Mouse (Mus musculus) lung, embryonic 14.5 days (tissue): ENCODE data around the gene Ptp4a2. TPM values are rescaled to one million over a fixed set of nuclear protein-coding genes. Genes with fewer than 3 reads are reported as not detected.
"Not testable (repeated sequence)": the region's sequence is repeated elsewhere in the genome, so short reads cannot be mapped to it uniquely, and the experiment has no call there.

Source experiments
- ATAC-seq: fragments of 200-750 bp; cut with Nextera tagmentation; 2 replicates; pipeline ENCODE4 v1.8.0; 2017; ENCODE audit warnings: mild to moderate bottlenecking, moderate TSS enrichment, moderate library complexity; ENCODE audit not compliant: insufficient read depth
- DNase-seq: peaks from one replicate; pipeline ENCODE4 v3.0.0-alpha.2; 2015
- H3K27ac ChIP-seq: fragments of 300-500 bp; sonication (generic); 2 replicates; pipeline ENCODE4 v1.5.1; 2014; ENCODE audit warnings: low read depth, mild to moderate bottlenecking, moderate library complexity
- H3K27me3 ChIP-seq: fragments of 300-500 bp; sonication (generic); 2 replicates; pipeline ENCODE4 v1.6.1; 2014; ENCODE audit warnings: low read length, control low read depth; ENCODE audit not compliant: insufficient read depth
- H3K36me3 ChIP-seq: fragments of 300-500 bp; sonication (generic); 2 replicates; pipeline ENCODE4 v1.6.1; 2014; ENCODE audit warnings: control low read depth; ENCODE audit not compliant: insufficient read depth
- H3K4me1 ChIP-seq: fragments of 300-500 bp; sonication (generic); 2 replicates; pipeline ENCODE4 v1.6.1; 2014; ENCODE audit warnings: antibody characterized with exemption, control low read depth; ENCODE audit not compliant: insufficient read depth
- H3K4me2 ChIP-seq: fragments of 300-500 bp; sonication (generic); 2 replicates; pipeline ENCODE4 v1.6.1; 2014; ENCODE audit warnings: mild to moderate bottlenecking
- H3K4me3 ChIP-seq: fragments of 300-500 bp; sonication (generic); 2 replicates; pipeline ENCODE4 v1.5.1; 2014; ENCODE audit warnings: low read depth, low read length
- H3K9ac ChIP-seq: fragments of 300-500 bp; sonication (generic); 2 replicates; pipeline ENCODE4 v1.6.1; 2014
- H3K9me3 ChIP-seq: fragments of 300-500 bp; sonication (generic); 2 replicates; pipeline ENCODE4 v1.6.1; 2016; ENCODE audit warnings: low read depth, low read length, control low read depth
- CTCF ChIP-seq: IDR thresholded peaks from 2 replicates; pipeline ENCODE4 v1.5.1; 2016; ENCODE audit warnings: antibody characterized with exemption, low read depth
- WGBS: fragments of 180-500 bp; shearing (Covaris S2); extraction: QIAGEN DNeasy Blood & Tissue Kit; methylation state at CpG from one replicate; pipeline ENCODE4 v1.1.7; 2014; 5-methylcytosine and 5-hydroxymethylcytosine counted together
- microRNA-seq: library from miRNA; unstranded; fragments of <30 nt; microRNA quantifications from one replicate; pipeline ENCODE4, GENCODE M21; 2016; ENCODE audit warnings: borderline number of aligned reads
- polyA plus RNA-seq: library from polyadenylated mRNA; unstranded; fragments of >200 nt; fragmentation: Nextera tagmentation; extraction: Ambion mirVana; gene quantifications from 2 replicates; pipeline ENCODE4 v1.2.1, GENCODE M21; 2014

The Ptp4a2 gene
- polyA plus RNA-seq, 1 experiment from 2014 or later = 291 TPM

DNA sequence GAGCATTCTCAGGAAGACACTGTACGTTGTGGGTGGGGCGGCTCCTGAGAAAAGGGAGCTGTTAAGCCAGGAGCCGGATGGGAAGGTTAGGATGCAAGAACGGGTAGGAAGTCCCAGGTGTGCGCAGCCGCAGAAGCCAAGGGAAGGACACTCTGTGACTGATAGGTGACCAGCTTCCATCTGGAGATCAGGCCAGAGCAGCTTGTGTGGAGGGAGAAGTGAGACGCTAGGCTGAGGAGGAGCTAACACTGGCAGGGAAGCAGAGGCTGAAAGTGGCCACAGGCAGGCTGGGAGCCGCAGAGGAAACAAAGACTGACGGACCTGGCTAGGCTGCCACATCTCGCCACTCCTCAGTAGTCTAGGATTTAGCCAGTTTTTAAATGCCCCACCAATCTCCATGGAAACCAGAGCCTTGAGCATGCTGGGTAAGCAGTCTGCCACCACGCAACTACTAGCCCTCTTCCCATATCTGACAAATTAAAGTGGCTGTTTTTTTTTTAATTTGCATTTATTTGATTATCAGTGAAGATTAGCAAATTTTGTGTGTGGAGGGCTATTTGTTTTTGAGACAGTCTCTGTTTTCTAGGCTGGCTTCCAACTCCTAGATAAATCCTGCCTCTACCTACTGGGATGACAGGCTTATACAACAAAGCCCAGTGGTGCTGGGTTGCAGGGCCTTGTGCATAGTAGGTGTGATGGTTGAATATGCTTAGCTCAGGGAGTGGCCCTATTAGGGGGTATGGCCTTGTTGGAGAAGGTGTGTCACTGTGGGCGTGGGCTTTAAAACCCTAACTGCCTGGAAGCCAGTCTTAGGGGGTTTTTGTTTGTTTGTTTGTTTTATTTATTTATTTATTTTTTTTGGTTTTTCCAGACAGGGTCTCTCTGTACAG is 73.3 kb downstream of the Ptp4a2 start:
- TF ChIP-seq CTCF = no peak
- ATAC-seq = no peak
- H3K4me3 ChIP-seq = no peak overlapping the region

DNA sequence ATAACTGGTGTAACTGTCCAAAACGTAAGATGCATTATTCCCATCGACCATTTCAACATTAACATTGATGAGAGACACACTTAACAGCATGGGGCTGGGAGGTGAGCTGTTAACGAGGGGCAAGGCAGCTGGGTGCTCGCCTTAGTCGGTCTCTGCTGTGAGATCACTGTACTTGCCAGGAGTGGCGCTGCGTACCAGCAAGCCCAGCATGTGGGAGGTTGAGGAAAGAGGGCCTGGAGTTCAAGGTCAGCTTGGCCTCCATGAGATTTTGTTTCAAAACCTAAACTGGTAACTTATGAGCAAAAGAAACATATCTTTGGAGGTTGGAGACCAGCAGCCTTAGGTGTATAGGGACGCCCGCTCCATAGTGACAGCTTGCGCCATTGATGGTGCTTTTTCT is 78.6 kb downstream of the Ptp4a2 start:
- no peaks in the 10 kb centered on the region for H3K4me1 ChIP-seq
- ATAC-seq = no peak
- H3K27me3 ChIP-seq = no peaks in the 10 kb centered on the region
- H3K9me3 ChIP-seq = no peaks in the 10 kb centered on the region
- H3K36me3 ChIP-seq = no peaks in the 10 kb centered on the region
- 83% methylated on average over 10 of the region's 10 CpGs for WGBS
- H3K27ac ChIP-seq = no peak overlapping the region
- no peak overlapping the region for H3K4me2 ChIP-seq
- H3K9ac ChIP-seq = no peak overlapping the region
- no peak for TF ChIP-seq CTCF
- no peak for DNase-seq
- H3K4me3 ChIP-seq = no peak overlapping the region

More for the DNA sequence above, 73.3 kb downstream of the Ptp4a2 start:
- DNase-seq = peak; percentile 20
- Histone ChIP-seq H3K4me1 (peaks cover 11% of the 10 kb centered on the region), H3K27me3 (no peaks in the 10 kb centered on the region), H3K9ac (no peak overlapping the region), H3K27ac (peak overlapping the region; percentile 20; the same call in 1 of the 2 replicates), H3K4me2 (no peak overlapping the region), H3K36me3 (no peaks in the 10 kb centered on the region), H3K9me3 (no peaks in the 10 kb centered on the region)
- 64% methylated on average over 12 of the region's 12 CpGs for WGBS

- 83% methylated on average over 7 of the region's 7 CpGs for WGBS
- Histone ChIP-seq H3K4me2 (no peak overlapping the region), H3K9me3 (no peaks in the 10 kb centered on the region), H3K4me3 (no peak overlapping the region), H3K4me1 (no peaks in the 10 kb centered on the region), H3K27me3 (no peaks in the 10 kb centered on the region), H3K27ac (no peak overlapping the region), H3K36me3 (no peaks in the 10 kb centered on the region), H3K9ac (no peak overlapping the region)
- ATAC-seq (no peak), DNase-seq (no peak)
- TF ChIP-seq CTCF = no peak
These were observed 79.1 kb downstream of the Ptp4a2 start for GRCm38 (mm10) chr4:129890094-129890493.

DNA sequence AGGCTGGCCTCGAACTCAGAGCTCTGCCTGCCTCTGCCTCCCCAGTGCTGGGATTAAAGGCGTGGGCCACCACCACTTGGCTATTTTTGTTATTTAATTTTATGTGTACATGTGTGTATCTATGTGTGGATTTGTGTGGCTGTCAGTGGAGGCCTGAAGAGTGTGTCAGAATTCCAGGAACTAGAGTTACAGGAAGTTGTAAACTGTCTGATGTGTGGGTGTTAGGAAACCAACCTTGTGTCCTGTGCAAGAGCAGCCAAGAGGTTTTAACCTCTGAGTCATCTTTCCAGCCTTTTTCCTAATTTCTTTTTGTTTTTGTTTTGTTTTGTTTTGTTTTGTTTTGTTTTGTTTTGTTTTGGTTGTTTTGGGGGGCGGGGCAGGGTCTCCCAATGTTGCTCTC is 83.8 kb downstream of the Ptp4a2 start:
- H3K4me3 ChIP-seq = no peak overlapping the region
- WGBS = 86% methylated on average over 3 of the region's 3 CpGs
- no peak for TF ChIP-seq CTCF

GRCm38 (mm10) chr4:129898815-129899214 is 87.8 kb downstream of the Ptp4a2 start:
- not testable (repeated sequence) for DNase-seq, ATAC-seq
- 94% methylated on average over 18 of the region's 18 CpGs for WGBS

More for the DNA sequence above, 83.8 kb downstream of the Ptp4a2 start:
- no peaks in the 10 kb centered on the region for H3K27me3 ChIP-seq
- H3K9me3 ChIP-seq = no peaks in the 10 kb centered on the region
- no peak overlapping the region for H3K4me2 ChIP-seq
- no peak for DNase-seq
- H3K9ac ChIP-seq = no peak overlapping the region
- no peaks in the 10 kb centered on the region for H3K36me3 ChIP-seq
- no peak for ATAC-seq
- no peak overlapping the region for H3K27ac ChIP-seq
- H3K4me1 ChIP-seq = no peaks in the 10 kb centered on the region

More at GRCm38 (mm10) chr4:129898815-129899214, 87.8 kb downstream of the Ptp4a2 start:
- H3K27ac ChIP-seq, H3K4me3 ChIP-seq, H3K9ac ChIP-seq, H3K36me3 ChIP-seq, H3K27me3 ChIP-seq, H3K4me2 ChIP-seq, H3K9me3 ChIP-seq, H3K4me1 ChIP-seq: not testable (repeated sequence)

Small RNA genes within 50 kb of the gene (microRNA-seq; reads per million reads assigned to microRNA genes)
- gene Gm28017 = not detected

Other genes with a start within 250 kb of the Ptp4a2 start
- 5.7 and 7.8 TPM in 2 replicates for gene Lck, start 237.6 kb upstream of the Ptp4a2 start, polyA plus RNA-seq
- gene Fam167b, start 232.7 kb upstream of the Ptp4a2 start, polyA plus RNA-seq = 2.2 and 2.7 TPM in 2 replicates
- 308 and 316 TPM in 2 replicates for gene Eif3i, start 210.6 kb upstream of the Ptp4a2 start, polyA plus RNA-seq
- 187 and 200 TPM in 2 replicates for gene Tmem234, start 210.6 kb upstream of the Ptp4a2 start, polyA plus RNA-seq
- 2.1 and 2.5 TPM in 2 replicates for gene Dcdc2b, start 197.0 kb upstream of the Ptp4a2 start, polyA plus RNA-seq
- 23.6 and 25.8 TPM in 2 replicates for gene Iqcc, start 192.1 kb upstream of the Ptp4a2 start, polyA plus RNA-seq
- gene Ccdc28b, start 187.3 kb upstream of the Ptp4a2 start, polyA plus RNA-seq = 43.9 and 46.3 TPM in 2 replicates
- 100 and 109 TPM in 2 replicates for gene Txlna, start 170.2 kb upstream of the Ptp4a2 start, polyA plus RNA-seq
- gene Kpna6, start 138.5 kb upstream of the Ptp4a2 start, polyA plus RNA-seq = 12.3 and 14.9 TPM in 2 replicates
- gene Tmem39b, start 114.4 kb upstream of the Ptp4a2 start, polyA plus RNA-seq = 28.7 TPM in 2 replicates
- 139 and 144 TPM in 2 replicates for gene Khdrbs1, start 68.9 kb upstream of the Ptp4a2 start, polyA plus RNA-seq
- 0.05 TPM in 1 of 2 replicates, not detected in the other for gene Spocd1, start 118.0 kb downstream of the Ptp4a2 start, polyA plus RNA-seq
- gene Adgrb2, start 173.7 kb downstream of the Ptp4a2 start, polyA plus RNA-seq = 2.0 TPM in 2 replicates
- 55.7 and 59.5 TPM in 2 replicates for gene Col16a1, start 236.6 kb downstream of the Ptp4a2 start, polyA plus RNA-seq